Mouse (Mus musculus) embryonic facial prominence, embryonic 14.5 days (tissue): ENCODE results near the gene Snrpb2. TPM values are rescaled to one million over a fixed set of nuclear protein-coding genes. Genes with fewer than 3 reads are reported as not detected.

ENCODE experiments used
- ATAC-seq: fragments of 200-750 bp; cut with Nextera tagmentation; 2 replicates; pipeline ENCODE4 v1.8.0; 2017; ENCODE audit warnings: low read depth, moderate number of reproducible peaks, moderate TSS enrichment
- DNase-seq: peaks from one replicate; pipeline ENCODE4 v3.0.0-alpha.2; 2015; ENCODE audit warnings: low spot score
- H3K27ac ChIP-seq: fragments of 300-500 bp; sonication (generic); replicated peaks from 2 replicates; pipeline ENCODE4 v1.5.1; 2014; ENCODE audit warnings: low read depth, mild to moderate bottlenecking, low read length, moderate library complexity
- H3K27me3 ChIP-seq: fragments of 300-500 bp; sonication (generic); replicated peaks from 2 replicates; pipeline ENCODE4 v1.6.1; 2014; ENCODE audit warnings: low read length; ENCODE audit not compliant: control insufficient read depth, insufficient read depth
- H3K36me3 ChIP-seq: fragments of 300-500 bp; sonication (generic); 2 replicates; pipeline ENCODE4 v1.6.1; 2014; ENCODE audit warnings: low read length, mixed read lengths; ENCODE audit not compliant: control insufficient read depth, insufficient read depth
- H3K4me1 ChIP-seq: fragments of 300-500 bp; sonication (generic); 2 replicates; pipeline ENCODE4 v1.6.1; 2014; ENCODE audit warnings: antibody characterized with exemption, low read length; ENCODE audit not compliant: control insufficient read depth, insufficient read depth
- H3K4me2 ChIP-seq: fragments of 300-500 bp; sonication (generic); 2 replicates; pipeline ENCODE4 v1.6.1; 2014; ENCODE audit warnings: low read depth, mild to moderate bottlenecking, low read length, moderate library complexity, mixed read lengths
- H3K4me3 ChIP-seq: fragments of 300-500 bp; sonication (generic); 2 replicates; pipeline ENCODE4 v1.5.1; 2014; ENCODE audit warnings: low read depth, mild to moderate bottlenecking, low read length
- H3K9ac ChIP-seq: fragments of 300-500 bp; sonication (generic); 2 replicates; pipeline ENCODE4 v1.6.1; 2014; ENCODE audit warnings: low read depth, mild to moderate bottlenecking, low read length, moderate library complexity, mixed read lengths
- H3K9me3 ChIP-seq: fragments of 300-500 bp; sonication (generic); 2 replicates; pipeline ENCODE4 v1.6.1; 2016; ENCODE audit warnings: low read length; ENCODE audit not compliant: control insufficient read depth
- WGBS: fragments of 180-500 bp; shearing (Covaris S2); extraction: QIAGEN DNeasy Blood & Tissue Kit; methylation state at CpG from one replicate; pipeline ENCODE4 v1.1.7; 2014; 5-methylcytosine and 5-hydroxymethylcytosine counted together
- polyA plus RNA-seq: library from polyadenylated mRNA; unstranded; fragments of >200 nt; fragmentation: Nextera tagmentation; extraction: Ambion mirVana; gene quantifications from 2 replicates; pipeline ENCODE4 v1.2.1, GENCODE M21; 2014

The Snrpb2 gene
- polyA plus RNA-seq, result 74.8 and 77.7 TPM in 2 replicates

DNA sequence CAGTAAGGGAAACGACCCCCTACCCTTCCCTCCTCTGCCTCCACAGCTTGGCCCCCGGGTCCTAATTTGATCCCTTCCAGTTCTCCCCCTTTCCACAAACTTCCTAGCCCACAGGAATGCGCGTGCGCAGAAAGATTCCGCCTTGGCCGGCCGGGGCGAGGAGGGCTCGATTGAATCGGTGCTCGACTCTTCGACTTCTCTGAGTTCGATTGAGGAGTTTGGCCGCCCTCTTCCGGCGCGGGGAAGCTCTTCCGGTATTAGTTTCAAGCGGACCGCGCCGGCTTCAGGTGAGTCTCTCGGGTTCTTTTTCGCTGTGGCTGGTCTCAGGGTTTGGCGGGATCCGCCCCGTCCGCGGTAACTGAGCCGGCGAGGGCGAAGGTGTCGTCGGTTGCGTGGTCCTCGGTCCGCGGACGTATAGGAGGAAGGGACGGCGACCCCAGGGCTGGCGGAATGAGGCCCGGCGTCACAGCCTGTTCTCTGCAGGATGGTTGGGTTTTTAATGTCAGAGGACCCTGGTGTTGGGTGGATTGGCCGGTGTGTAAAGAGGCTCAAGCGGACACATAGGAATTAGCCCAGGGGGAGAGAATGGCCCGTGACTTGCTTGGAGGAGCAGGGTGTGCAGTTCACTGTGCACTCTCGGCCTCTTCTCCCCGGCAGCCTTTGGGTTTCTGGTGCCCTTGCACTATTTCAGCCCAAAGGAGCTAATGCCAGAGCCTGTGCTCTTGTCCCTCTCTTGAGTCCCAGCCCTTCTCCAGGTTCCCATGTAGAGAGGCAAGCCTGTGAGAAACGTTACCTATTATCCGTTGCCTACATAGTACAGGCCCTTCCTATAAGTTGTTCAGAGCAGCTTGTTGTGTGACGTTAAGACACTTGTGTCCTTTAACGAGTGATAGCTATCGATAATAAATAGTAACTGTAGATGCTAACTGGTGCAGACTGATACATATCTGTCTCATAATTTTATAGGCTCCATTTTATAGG lies at the start of gene Snrpb2:
Snrpb2 (plus strand) TSS at position 228 of the 981 bp plus-strand sequence.
- peaks cover 22% of the 10 kb centered on the region for H3K36me3 ChIP-seq
- no peaks in the 10 kb centered on the region; the same call in 1 of the 2 replicates for H3K4me1 ChIP-seq
- no peaks in the 10 kb centered on the region for H3K9me3 ChIP-seq
- H3K27me3 ChIP-seq, result no peaks in the 10 kb centered on the region
- WGBS, result under 1% methylated on average over 41 of the region's 55 CpGs
- ATAC-seq (peak; percentile 94), DNase-seq (peak; percentile 96)
- peak within 1 kb of the TSS; percentile 82 for H3K4me2 ChIP-seq
- no peak within 1 kb of the TSS; the same call in 1 of the 2 replicates for H3K27ac ChIP-seq
- H3K4me3 ChIP-seq, result peak within 1 kb of the TSS; percentile 93
- H3K9ac ChIP-seq, result peak within 1 kb of the TSS; percentile 89

DNA sequence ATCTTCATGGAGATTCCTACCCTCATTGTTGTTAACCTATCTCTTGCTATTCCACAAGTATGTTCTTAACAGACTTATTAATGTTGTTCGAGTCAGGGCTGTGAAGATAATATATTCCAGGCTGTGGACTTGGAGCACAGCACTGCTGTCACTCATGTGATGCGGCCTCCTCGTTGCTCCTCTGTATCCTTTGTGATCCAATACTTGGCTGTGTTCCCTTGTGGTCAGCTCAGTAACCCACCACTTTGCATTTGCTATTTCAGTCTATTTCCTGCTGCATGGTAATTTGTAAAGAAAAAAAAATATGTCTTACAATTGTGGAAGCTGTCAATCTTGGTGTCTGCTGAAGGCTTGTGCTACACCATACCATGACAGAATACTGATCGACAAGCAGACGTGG lies 49.8 kb upstream of the Snrpb2 start:
- 60% methylated on average over 5 of the region's 5 CpGs for WGBS
- ATAC-seq, result peak; percentile 53; the same call in 1 of the 2 replicates

DNA sequence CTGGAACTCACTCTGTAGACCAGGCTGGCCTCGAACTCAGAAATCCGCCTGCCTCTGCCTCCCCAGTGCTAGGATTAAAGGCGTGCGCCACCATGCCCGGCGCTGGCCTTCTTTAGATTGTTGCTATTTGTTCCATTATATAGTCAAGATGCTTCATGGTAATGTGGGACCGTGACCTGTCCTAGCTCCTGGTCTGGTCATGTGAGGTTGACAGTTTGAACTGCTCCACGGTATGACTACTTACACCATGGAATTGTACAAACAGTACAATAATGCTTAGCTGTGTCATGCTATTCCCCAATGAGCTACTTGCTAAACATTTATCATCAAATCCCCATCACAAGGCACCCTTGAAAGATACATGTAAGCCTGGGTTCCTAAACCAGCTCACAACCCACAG lies 44.8 kb upstream of the Snrpb2 start:
- Histone ChIP-seq H3K27me3 (no peaks in the 10 kb centered on the region), H3K9ac (no peak overlapping the region), H3K4me1 (no peaks in the 10 kb centered on the region), H3K27ac (no peak overlapping the region), H3K4me2 (no peak overlapping the region), H3K4me3 (no peak overlapping the region), H3K36me3 (no peaks in the 10 kb centered on the region), H3K9me3 (no peaks in the 10 kb centered on the region)
- no peak for ATAC-seq
- DNase-seq, result no peak
- 93% methylated on average over 8 of the region's 8 CpGs for WGBS

More for the DNA sequence above, 49.8 kb upstream of the Snrpb2 start:
- Histone ChIP-seq H3K9ac (no peak overlapping the region), H3K4me2 (no peak overlapping the region), H3K9me3 (no peaks in the 10 kb centered on the region), H3K4me1 (no peaks in the 10 kb centered on the region), H3K27me3 (no peaks in the 10 kb centered on the region), H3K4me3 (no peak overlapping the region), H3K36me3 (no peaks in the 10 kb centered on the region), H3K27ac (no peak overlapping the region)
- DNase-seq, result peak; percentile 67

DNA sequence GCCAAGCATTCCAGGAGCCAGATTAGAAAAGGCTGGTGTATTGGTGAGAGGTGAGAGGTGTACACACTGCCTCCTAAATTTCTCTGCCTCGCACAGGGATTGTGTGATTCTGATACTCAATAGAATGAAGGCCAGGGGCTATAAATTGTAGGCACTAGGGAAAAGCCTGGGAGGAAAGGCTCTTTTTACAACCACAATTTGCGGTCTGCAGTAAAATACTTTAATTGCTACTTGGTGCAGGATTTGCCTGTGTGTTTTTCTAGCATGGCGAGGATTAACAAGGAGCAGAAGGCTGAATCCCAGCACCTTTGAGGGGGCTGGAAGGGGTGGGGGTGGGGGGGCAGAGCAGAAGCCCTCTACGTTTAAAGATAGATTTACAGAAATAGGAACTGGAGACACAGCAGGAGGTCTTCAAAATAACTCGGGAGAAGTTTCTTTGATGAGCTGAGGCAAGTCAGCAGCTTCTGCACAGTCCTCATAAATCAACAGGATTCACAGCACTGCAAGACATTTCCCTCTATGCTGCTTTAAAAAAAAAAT lies 44.2 kb upstream of the Snrpb2 start:
- Histone ChIP-seq H3K9ac (no peak overlapping the region), H3K4me1 (no peaks in the 10 kb centered on the region), H3K4me3 (no peak overlapping the region), H3K27ac (0 out of 2 replicates have a peak overlapping the region, but pooled peaks have one; percentile 8), H3K27me3 (no peaks in the 10 kb centered on the region), H3K36me3 (no peaks in the 10 kb centered on the region), H3K9me3 (no peaks in the 10 kb centered on the region), H3K4me2 (no peak overlapping the region)
- 19% methylated on average over 5 of the region's 5 CpGs for WGBS
- DNase-seq, result peak; percentile 78
- peak; percentile 78; the same call in 1 of the 2 replicates for ATAC-seq

DNA sequence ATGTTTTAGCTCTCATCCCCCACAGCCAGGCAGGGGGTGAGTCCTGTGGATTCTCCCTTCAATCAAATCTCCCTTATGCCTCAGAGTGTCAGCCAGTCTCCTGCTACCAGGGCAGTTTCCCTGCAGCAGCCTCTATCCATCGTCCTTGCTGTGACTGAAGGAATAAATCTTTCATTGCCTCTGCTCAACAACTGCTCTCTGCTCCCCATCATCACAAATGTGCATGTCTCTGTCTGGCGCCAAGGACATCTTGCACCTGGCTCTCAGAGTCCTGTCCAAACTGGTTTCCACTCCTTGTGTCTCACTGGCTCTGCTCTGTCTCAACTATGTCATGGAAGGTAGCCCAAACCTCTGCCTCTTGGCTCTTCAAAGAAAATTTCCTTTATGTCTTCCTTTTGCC lies 43.1 kb upstream of the Snrpb2 start:
- ATAC-seq (no peak), DNase-seq (no peak)
- H3K36me3 ChIP-seq, result no peaks in the 10 kb centered on the region
- no peak overlapping the region for H3K9ac ChIP-seq
- no peak overlapping the region for H3K4me3 ChIP-seq
- H3K27me3 ChIP-seq, result no peaks in the 10 kb centered on the region
- WGBS, result 28% methylated on average over 2 of the region's 2 CpGs
- H3K27ac ChIP-seq, result no peak overlapping the region
- H3K9me3 ChIP-seq, result no peaks in the 10 kb centered on the region
- no peaks in the 10 kb centered on the region for H3K4me1 ChIP-seq
- H3K4me2 ChIP-seq, result no peak overlapping the region

DNA sequence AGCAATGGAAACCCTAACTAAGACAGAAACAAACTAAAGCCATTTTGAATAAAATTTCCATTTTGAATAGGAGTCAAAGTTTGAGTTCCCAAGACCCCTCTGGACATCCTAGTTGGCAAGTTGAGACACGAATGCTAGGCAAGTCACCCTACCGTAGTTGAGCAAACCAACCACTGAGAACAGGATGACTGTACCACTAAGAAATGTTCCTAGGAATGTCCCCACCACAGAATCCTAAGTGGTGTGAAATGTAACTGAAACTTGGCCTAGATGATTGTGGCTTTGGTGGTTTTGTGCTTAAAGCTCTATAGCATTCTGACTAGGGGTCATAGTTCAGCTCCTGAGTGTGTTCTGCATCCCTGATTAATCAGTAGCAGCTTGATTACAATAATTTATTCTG lies 39.5 kb upstream of the Snrpb2 start:
- peak; percentile 25 for DNase-seq
- no peaks in the 10 kb centered on the region for H3K27me3 ChIP-seq
- no peak overlapping the region for H3K27ac ChIP-seq
- no peaks in the 10 kb centered on the region for H3K4me1 ChIP-seq
- H3K4me3 ChIP-seq, result no peak overlapping the region
- H3K9me3 ChIP-seq, result no peaks in the 10 kb centered on the region
- H3K4me2 ChIP-seq, result no peak overlapping the region
- H3K9ac ChIP-seq, result no peak overlapping the region
- ATAC-seq, result no peak
- H3K36me3 ChIP-seq, result no peaks in the 10 kb centered on the region
- 61% methylated on average over 2 of the region's 2 CpGs for WGBS

DNA sequence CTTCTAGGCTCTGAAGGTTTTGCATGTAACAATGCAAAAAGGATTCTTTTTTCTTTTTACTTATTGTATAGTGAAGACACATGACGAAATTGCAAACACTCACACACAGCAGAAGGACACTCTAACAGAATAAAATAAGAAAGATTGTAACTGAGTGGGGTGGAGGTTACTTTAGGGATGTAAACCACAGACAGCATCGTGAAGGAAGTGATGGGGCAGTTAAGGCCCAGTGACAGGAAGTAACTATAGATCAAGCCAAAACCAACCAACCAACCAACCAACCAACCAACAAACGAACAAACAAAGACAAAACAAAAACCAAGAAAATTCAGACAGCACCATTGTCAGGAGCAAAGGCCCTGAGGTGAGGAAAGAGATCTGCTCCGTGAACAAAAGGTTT lies 38.6 kb upstream of the Snrpb2 start:
- WGBS, result 73% methylated on average over 4 of the region's 4 CpGs
- H3K4me1 ChIP-seq, result no peaks in the 10 kb centered on the region
- no peak overlapping the region for H3K4me2 ChIP-seq

DNA sequence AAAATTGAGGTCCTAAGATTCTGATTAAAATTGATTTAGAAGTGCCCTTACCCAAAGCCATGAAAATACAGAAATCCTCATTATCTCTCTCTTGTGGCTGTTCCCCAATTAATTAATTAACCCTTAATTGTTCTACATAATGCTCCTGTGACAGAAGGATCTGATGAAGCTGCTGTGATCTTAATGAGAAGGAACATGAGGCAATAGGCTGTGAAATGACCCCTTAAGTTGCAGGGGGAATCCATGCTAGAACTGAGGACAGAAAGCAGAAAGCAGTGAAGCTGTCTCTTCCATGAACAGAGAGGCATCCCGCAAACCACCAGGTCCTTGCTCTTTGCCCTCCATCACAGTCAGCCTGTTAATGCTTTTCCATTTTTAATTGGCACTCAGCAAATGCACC lies 31.6 kb upstream of the Snrpb2 start:
- DNase-seq, result no peak
- no peak overlapping the region for H3K9ac ChIP-seq
- no peak overlapping the region for H3K4me2 ChIP-seq
- no peaks in the 10 kb centered on the region for H3K36me3 ChIP-seq
- H3K27me3 ChIP-seq, result no peaks in the 10 kb centered on the region
- H3K9me3 ChIP-seq, result no peaks in the 10 kb centered on the region
- H3K4me3 ChIP-seq, result no peak overlapping the region
- H3K4me1 ChIP-seq, result no peaks in the 10 kb centered on the region
- no peak for ATAC-seq
- no peak overlapping the region for H3K27ac ChIP-seq
- WGBS, result 89% methylated on average over 1 of the region's 1 CpGs

More for the DNA sequence above, 38.6 kb upstream of the Snrpb2 start:
- no peak for ATAC-seq
- H3K27me3 ChIP-seq, result no peaks in the 10 kb centered on the region
- H3K27ac ChIP-seq, result no peak overlapping the region
- H3K36me3 ChIP-seq, result no peaks in the 10 kb centered on the region
- no peak for DNase-seq
- H3K9me3 ChIP-seq, result no peaks in the 10 kb centered on the region
- H3K4me3 ChIP-seq, result no peak overlapping the region
- no peak overlapping the region for H3K9ac ChIP-seq
